Mouse (Mus musculus): ENCODE measurements around the gene Lypd6b. TPM values are rescaled to one million over a fixed set of nuclear protein-coding genes. Genes with fewer than 3 reads are reported as not detected.

Gene Lypd6b
- polyA plus RNA-seq, 1 experiment from 2014 or later = 11.7 TPM

DNA sequence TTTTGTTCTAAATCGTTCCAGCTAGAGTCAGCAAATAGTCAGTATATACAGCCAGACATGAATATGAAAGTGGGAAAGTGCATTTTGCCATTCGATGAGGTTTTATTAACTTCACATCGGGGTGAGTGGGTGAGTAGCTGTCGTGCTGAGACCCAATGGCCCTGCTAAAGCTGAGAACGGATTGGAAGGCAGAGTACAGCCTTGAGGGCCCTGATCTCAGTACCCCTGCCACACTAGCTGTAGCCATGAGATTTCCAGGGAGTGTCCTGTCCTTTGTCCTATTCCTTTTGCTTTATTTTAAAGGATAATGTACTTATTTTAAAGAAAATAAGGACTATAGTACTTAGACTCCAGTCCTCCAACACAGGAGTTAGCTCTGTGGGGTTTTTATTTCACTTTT lies 69.1 kb downstream of the Lypd6b start:
- no peak overlapping the region for H3K9ac ChIP-seq (replicated peaks; ENCODE audit: low read length)
- no peak for ATAC-seq (ENCODE audit: low FRiP score, low TSS enrichment)
- WGBS = 59% methylated on average over 5 of the region's 5 CpGs

DNA sequence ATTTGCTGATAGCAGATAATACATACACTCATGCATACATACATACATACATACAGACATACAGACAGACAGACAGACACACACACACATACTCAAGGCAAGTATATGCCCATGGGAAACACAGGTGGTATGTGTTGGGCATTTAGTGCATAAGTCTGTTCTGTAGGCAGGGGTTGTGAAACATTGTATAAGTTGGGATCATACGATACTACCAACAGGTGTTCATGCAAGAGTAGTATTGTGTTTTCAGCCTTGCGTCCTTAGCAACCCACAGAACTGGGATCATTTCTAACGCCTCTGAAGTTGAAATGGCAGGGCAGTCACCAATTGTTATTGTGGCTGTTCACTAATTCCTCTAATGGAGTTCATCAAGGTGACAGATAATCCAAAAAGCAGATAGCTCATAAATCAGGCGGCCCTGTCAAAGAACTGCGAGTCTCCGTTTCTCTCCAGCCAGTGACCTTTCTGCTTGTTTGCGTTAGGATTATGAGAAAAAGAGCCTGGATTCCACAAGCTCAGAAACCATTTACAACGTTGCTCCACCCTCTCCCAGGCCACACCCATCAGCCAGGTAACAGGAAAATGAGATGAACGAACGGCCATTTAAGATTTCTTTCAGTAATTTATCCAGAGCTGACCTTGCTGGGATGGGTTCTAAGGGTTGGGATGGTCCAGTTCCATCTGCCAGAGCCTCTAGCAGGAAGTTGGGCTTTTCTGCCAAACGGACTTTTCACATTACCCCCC lies 72.9 kb downstream of the Lypd6b start:
- Histone ChIP-seq H3K4me3 (ENCODE audit: low read length) (no peak overlapping the region), H3K27ac (ENCODE audit: low read length) (no peak overlapping the region), H3K4me2 (replicated peaks; ENCODE audit: low read depth, low read length) (peak overlapping the region; percentile 18), H3K9ac (replicated peaks; ENCODE audit: low read length) (no peak overlapping the region), H3K27me3 (ENCODE audit: insufficient read depth, low read length) (no peaks in the 10 kb centered on the region), H3K36me3 (ENCODE audit: insufficient read depth, low read length) (no peaks in the 10 kb centered on the region), H3K9me3 (ENCODE audit: low read length) (no peaks in the 10 kb centered on the region), H3K4me1 (ENCODE audit: insufficient read depth, low read length) (peaks cover 11% of the 10 kb centered on the region)
- no peak; the same call in 1 of the 2 replicates for ATAC-seq (ENCODE audit: low FRiP score, low TSS enrichment)
- WGBS = 34% methylated on average over 11 of the region's 11 CpGs

More for the DNA sequence above, 69.1 kb downstream of the Lypd6b start:
- H3K27me3 ChIP-seq (ENCODE audit: insufficient read depth, low read length) = no peaks in the 10 kb centered on the region
- H3K9me3 ChIP-seq (ENCODE audit: low read length) = no peaks in the 10 kb centered on the region
- no peaks in the 10 kb centered on the region for H3K36me3 ChIP-seq (ENCODE audit: insufficient read depth, low read length)
- peaks cover 11% of the 10 kb centered on the region for H3K4me1 ChIP-seq (ENCODE audit: insufficient read depth, low read length)
- peak overlapping the region; percentile 30 for H3K4me2 ChIP-seq (replicated peaks; ENCODE audit: low read depth, low read length)
- H3K4me3 ChIP-seq (ENCODE audit: low read length) = no peak overlapping the region
- no peak overlapping the region for H3K27ac ChIP-seq (ENCODE audit: low read length)

DNA sequence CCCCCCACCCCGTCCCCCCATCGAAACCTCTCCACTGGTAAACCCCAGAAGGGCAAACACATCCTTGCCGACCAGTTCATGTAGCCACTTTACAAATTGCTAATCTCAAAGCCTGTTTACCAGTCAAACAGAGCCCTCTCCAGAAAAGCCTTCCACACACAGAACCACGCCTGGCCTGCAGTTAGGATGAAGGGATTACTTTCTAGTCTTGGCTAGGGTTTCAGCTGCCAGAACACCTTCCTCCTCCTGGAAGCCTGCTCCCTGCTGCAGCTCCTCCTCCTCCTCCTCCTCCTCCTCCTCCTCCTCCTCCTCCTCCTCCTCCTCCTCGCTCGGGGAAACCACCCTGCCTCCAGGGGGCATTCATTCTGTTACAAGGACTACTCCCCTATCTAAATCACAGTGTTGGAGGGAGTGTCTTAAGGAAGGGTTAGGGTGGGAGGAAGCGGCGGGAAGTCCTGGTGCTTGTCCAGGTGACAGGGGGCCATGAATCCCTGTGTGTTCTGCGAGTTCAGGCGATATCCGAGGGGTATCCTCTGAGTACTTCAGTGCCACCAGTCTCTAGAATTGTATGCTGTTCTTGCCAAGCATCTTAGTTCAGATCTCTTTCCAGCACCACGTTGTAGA lies 73.6 kb downstream of the Lypd6b start:
- H3K36me3 ChIP-seq (ENCODE audit: insufficient read depth, low read length) = no peaks in the 10 kb centered on the region
- no peak overlapping the region for H3K9ac ChIP-seq (replicated peaks; ENCODE audit: low read length)
- WGBS = 26% methylated on average over 10 of the region's 12 CpGs
- no peak for ATAC-seq (ENCODE audit: low FRiP score, low TSS enrichment)
- H3K27ac ChIP-seq (ENCODE audit: low read length) = no peak overlapping the region
- H3K27me3 ChIP-seq (ENCODE audit: insufficient read depth, low read length) = no peaks in the 10 kb centered on the region
- H3K4me1 ChIP-seq (ENCODE audit: insufficient read depth, low read length) = peaks cover 8% of the 10 kb centered on the region
- no peaks in the 10 kb centered on the region for H3K9me3 ChIP-seq (ENCODE audit: low read length)
- no peak overlapping the region for H3K4me3 ChIP-seq (ENCODE audit: low read length)
- H3K4me2 ChIP-seq (replicated peaks; ENCODE audit: low read depth, low read length) = peak overlapping the region; percentile 18

DNA sequence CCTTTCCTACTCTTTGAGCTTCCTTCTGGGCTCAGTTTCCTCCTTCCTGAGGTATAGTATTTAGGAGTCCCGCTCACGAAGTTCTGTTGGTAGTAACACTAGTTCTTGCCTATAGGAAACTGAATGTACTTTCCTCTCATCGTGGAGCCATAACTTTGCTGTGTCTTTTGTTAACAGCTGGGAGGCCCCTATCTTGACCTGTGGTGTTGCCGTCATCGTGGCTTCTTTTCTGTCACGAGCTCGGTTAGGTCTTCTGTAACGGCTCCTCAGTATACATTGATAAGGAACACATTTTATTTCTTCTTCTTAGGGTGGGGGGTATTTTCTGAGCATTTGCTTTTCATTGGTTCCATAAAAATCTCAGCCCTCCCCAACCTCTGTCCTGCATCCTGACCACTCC lies 74.2 kb downstream of the Lypd6b start:
- no peak overlapping the region for H3K27ac ChIP-seq (ENCODE audit: low read length)
- H3K4me2 ChIP-seq (replicated peaks; ENCODE audit: low read depth, low read length) = no peak overlapping the region
- WGBS = 51% methylated on average over 8 of the region's 8 CpGs

DNA sequence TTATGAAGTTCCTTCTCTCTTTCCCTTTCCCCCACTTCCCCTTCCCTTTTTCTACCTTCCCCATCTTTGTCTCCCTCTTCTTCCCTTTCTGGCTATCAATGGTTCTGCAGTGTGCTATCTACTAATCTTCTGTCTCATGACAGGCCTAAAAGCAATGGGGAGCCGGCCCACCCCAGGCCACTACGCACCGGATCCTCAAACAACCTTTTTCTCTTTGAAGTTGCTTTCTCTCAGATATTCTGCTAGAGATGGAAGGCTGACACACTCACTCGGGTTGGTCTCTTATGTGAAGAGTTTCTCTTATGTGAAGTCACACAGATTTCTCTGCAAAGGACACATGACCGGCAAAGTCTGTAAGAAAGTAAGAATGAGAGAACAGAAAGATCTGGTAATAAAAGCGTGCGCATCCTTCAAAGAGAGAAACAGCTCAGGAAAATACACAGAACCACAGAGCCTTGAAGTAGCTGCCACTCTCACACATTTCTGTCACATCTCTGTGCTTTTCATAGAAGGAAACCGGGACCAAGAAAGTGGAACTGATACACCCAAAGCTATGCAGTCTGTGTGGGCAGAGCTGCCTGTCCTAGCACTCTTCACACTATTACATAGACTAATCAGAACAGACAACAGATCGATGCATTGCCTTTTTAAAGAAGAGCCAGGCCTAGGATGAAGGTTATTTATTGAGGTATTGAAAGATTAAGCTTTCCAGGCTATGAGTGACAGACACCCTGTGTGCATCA lies 80.8 kb downstream of the Lypd6b start:
- Histone ChIP-seq H3K9me3 (ENCODE audit: low read length) (no peaks in the 10 kb centered on the region), H3K4me2 (replicated peaks; ENCODE audit: low read depth, low read length) (no peak overlapping the region), H3K27me3 (ENCODE audit: insufficient read depth, low read length) (no peaks in the 10 kb centered on the region), H3K9ac (replicated peaks; ENCODE audit: low read length) (no peak overlapping the region), H3K4me1 (ENCODE audit: insufficient read depth, low read length) (no peaks in the 10 kb centered on the region), H3K36me3 (ENCODE audit: insufficient read depth, low read length) (no peaks in the 10 kb centered on the region), H3K4me3 (ENCODE audit: low read length) (no peak overlapping the region), H3K27ac (ENCODE audit: low read length) (no peak overlapping the region)
- WGBS = 86% methylated on average over 9 of the region's 9 CpGs
- ATAC-seq (ENCODE audit: low FRiP score, low TSS enrichment) = no peak

More for the DNA sequence above, 74.2 kb downstream of the Lypd6b start:
- Histone ChIP-seq H3K36me3 (ENCODE audit: insufficient read depth, low read length) (no peaks in the 10 kb centered on the region), H3K4me1 (ENCODE audit: insufficient read depth, low read length) (peaks cover 7% of the 10 kb centered on the region), H3K9ac (replicated peaks; ENCODE audit: low read length) (no peak overlapping the region), H3K27me3 (ENCODE audit: insufficient read depth, low read length) (no peaks in the 10 kb centered on the region), H3K4me3 (ENCODE audit: low read length) (no peak overlapping the region), H3K9me3 (ENCODE audit: low read length) (no peaks in the 10 kb centered on the region)
- ATAC-seq (ENCODE audit: low FRiP score, low TSS enrichment) = no peak

DNA sequence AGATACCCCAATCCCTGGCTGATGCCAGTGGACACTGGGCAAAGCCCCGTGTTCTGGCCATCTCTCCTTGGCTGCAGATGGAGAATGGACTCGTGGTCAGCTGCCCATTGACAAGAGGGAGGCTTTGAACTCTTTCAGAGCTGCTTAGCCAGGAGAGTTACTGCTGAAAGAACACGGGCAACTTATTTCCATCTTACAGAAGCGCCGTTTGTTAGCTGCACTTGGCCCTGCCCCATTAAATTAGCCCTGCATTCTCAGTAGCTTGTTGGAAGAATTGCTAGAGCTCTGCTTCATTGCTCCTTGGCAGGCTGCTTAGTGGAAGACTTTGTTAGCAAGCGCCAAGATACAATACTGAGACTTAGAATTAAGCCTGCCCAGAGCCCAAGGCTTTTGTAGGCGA lies 81.6 kb downstream of the Lypd6b start:
- 70% methylated on average over 7 of the region's 7 CpGs for WGBS

DNA sequence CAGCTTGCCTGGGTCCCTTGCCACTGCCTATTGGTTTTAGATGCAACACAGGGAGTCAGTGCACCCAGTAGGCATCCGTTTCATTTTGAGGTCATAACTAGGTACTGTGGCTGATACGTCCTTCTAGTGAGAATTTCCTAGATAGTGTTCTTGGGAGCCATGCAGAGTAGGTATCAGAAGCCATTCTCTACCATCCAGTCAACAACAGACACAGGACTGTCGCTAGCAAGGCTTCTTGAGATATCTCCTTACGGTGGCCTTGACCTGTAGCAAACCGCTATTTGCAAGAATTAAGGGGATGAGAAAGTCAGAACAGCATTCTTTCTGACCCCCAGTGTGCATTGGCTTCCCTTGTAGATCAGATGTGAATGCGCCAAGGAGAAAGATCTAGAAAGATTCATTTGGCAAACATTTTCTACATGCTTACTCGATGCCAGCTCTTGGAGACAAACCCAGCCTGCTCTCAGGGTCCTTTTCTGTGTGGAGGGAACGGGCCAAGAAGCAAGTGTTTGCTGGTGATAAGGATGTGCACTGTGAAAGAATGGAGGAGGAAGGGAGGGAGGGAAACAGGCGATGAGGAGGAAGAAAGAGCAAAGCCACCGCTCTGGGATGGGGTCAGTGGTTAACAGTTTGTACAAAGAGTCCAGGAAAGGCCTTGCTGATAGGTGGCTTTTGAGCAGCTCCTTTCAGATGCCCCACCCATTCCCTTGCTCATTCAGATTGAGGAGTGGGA lies 82.5 kb downstream of the Lypd6b start:
- H3K9ac ChIP-seq (replicated peaks; ENCODE audit: low read length) = no peak overlapping the region
- H3K27me3 ChIP-seq (ENCODE audit: insufficient read depth, low read length) = no peaks in the 10 kb centered on the region
- H3K4me2 ChIP-seq (replicated peaks; ENCODE audit: low read depth, low read length) = no peak overlapping the region
- 86% methylated on average over 10 of the region's 10 CpGs for WGBS
- no peaks in the 10 kb centered on the region for H3K9me3 ChIP-seq (ENCODE audit: low read length)
- H3K36me3 ChIP-seq (ENCODE audit: insufficient read depth, low read length) = no peaks in the 10 kb centered on the region
- H3K27ac ChIP-seq (ENCODE audit: low read length) = no peak overlapping the region
- no peaks in the 10 kb centered on the region for H3K4me1 ChIP-seq (ENCODE audit: insufficient read depth, low read length)
- no peak overlapping the region for H3K4me3 ChIP-seq (ENCODE audit: low read length)
- ATAC-seq (ENCODE audit: low FRiP score, low TSS enrichment) = no peak

More for the DNA sequence above, 81.6 kb downstream of the Lypd6b start:
- H3K36me3 ChIP-seq (ENCODE audit: insufficient read depth, low read length) = no peaks in the 10 kb centered on the region
- no peak overlapping the region for H3K4me3 ChIP-seq (ENCODE audit: low read length)
- no peak overlapping the region for H3K4me2 ChIP-seq (replicated peaks; ENCODE audit: low read depth, low read length)
- no peaks in the 10 kb centered on the region for H3K4me1 ChIP-seq (ENCODE audit: insufficient read depth, low read length)
- no peak for ATAC-seq (ENCODE audit: low FRiP score, low TSS enrichment)
- H3K9me3 ChIP-seq (ENCODE audit: low read length) = no peaks in the 10 kb centered on the region
- H3K27ac ChIP-seq (ENCODE audit: low read length) = no peak overlapping the region
- H3K27me3 ChIP-seq (ENCODE audit: insufficient read depth, low read length) = no peaks in the 10 kb centered on the region
- H3K9ac ChIP-seq (replicated peaks; ENCODE audit: low read length) = no peak overlapping the region

DNA sequence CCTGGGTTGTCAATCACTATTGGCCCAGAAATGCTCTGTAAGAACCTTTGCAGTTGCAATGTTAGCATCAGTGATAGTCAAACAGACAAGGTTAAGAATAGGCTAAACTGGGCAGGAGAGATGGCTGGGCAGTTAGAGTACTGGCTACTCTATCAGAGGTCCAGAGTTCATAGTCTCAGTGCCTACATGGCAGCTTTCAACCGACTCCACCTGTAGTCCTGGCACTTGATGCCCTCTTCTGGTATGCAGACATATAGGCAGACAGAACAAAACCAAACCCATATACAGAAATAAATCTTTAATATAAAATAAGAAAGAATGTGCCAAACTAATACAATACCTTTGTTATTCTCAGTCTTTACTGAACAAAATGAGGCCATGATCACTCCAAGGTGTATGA lies 83.5 kb downstream of the Lypd6b start:
- Histone ChIP-seq H3K36me3 (ENCODE audit: insufficient read depth, low read length) (no peaks in the 10 kb centered on the region), H3K4me3 (ENCODE audit: low read length) (no peak overlapping the region), H3K9me3 (ENCODE audit: low read length) (no peaks in the 10 kb centered on the region), H3K27me3 (ENCODE audit: insufficient read depth, low read length) (no peaks in the 10 kb centered on the region), H3K4me2 (replicated peaks; ENCODE audit: low read depth, low read length) (no peak overlapping the region), H3K27ac (ENCODE audit: low read length) (no peak overlapping the region), H3K4me1 (ENCODE audit: insufficient read depth, low read length) (no peaks in the 10 kb centered on the region), H3K9ac (replicated peaks; ENCODE audit: low read length) (no peak overlapping the region)
- no peak for ATAC-seq (ENCODE audit: low FRiP score, low TSS enrichment)
- 69% methylated on average over 1 of the region's 1 CpGs for WGBS

DNA sequence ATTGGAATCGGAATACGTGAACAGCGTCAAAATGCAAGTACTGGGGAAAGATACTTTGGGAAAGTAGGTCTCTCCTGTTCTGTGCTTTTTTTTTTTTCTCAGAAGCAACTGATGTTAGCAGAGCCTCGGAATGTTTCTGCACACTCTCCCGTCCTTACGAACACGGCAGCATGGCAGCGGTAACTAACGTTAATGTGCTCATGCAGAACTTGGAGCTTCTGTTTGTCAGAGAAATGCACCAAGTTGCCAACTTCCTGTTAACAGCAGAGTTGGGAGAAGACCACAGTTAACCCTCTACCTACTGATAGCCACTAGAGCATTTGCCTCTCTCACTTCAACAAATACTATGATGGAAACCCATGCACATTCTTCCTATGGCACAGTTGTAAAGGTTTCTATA lies 93.0 kb downstream of the Lypd6b start:
- Histone ChIP-seq H3K4me2 (replicated peaks; ENCODE audit: low read depth, low read length) (no peak overlapping the region), H3K9me3 (ENCODE audit: low read length) (no peaks in the 10 kb centered on the region), H3K4me1 (ENCODE audit: insufficient read depth, low read length) (no peaks in the 10 kb centered on the region), H3K27me3 (ENCODE audit: insufficient read depth, low read length) (no peaks in the 10 kb centered on the region), H3K27ac (ENCODE audit: low read length) (no peak overlapping the region), H3K36me3 (ENCODE audit: insufficient read depth, low read length) (no peaks in the 10 kb centered on the region), H3K9ac (replicated peaks; ENCODE audit: low read length) (no peak overlapping the region), H3K4me3 (ENCODE audit: low read length) (no peak overlapping the region)
- ATAC-seq (ENCODE audit: low FRiP score, low TSS enrichment) = no peak
- WGBS = 66% methylated on average over 9 of the region's 9 CpGs
